Mouse (Mus musculus) kidney, embryonic 15.5 days (tissue): Measurements from ENCODE around the gene Usp18. TPM values are rescaled to one million over a fixed set of nuclear protein-coding genes. Genes with fewer than 3 reads are reported as not detected.

ENCODE experiments used
- ATAC-seq: fragments of 200-750 bp; cut with Nextera tagmentation; replicated peaks from 2 replicates; pipeline ENCODE4 v1.8.0; 2017; ENCODE audit warnings: moderate TSS enrichment; ENCODE audit not compliant: low FRiP score
- H3K27ac ChIP-seq: fragments of 300-500 bp; sonication (generic); 2 replicates; pipeline ENCODE4 v1.5.1; 2015; ENCODE audit warnings: mild to moderate bottlenecking, inconsistent platforms
- H3K27me3 ChIP-seq: fragments of 300-500 bp; sonication (generic); 2 replicates; pipeline ENCODE4 v1.6.1; 2015; ENCODE audit warnings: inconsistent platforms
- H3K36me3 ChIP-seq: fragments of 300-500 bp; sonication (generic); 2 replicates; pipeline ENCODE4 v1.6.1; 2015; ENCODE audit warnings: inconsistent platforms
- H3K4me1 ChIP-seq: fragments of 300-500 bp; sonication (generic); 2 replicates; pipeline ENCODE4 v1.6.1; 2015; ENCODE audit warnings: inconsistent platforms
- H3K4me2 ChIP-seq: fragments of 300-500 bp; sonication (generic); 2 replicates; pipeline ENCODE4 v1.6.1; 2015; ENCODE audit warnings: moderate library complexity, mild to moderate bottlenecking, inconsistent platforms
- H3K4me3 ChIP-seq: fragments of 300-500 bp; sonication (generic); replicated peaks from 2 replicates; pipeline ENCODE4 v1.5.1; 2015; ENCODE audit warnings: mild to moderate bottlenecking, inconsistent platforms
- H3K9ac ChIP-seq: fragments of 300-500 bp; sonication (generic); 2 replicates; pipeline ENCODE4 v1.6.1; 2015; ENCODE audit warnings: mild to moderate bottlenecking, inconsistent platforms
- H3K9me3 ChIP-seq: fragments of 300-500 bp; sonication (generic); replicated peaks from 2 replicates; pipeline ENCODE4 v1.6.1; 2016; ENCODE audit warnings: inconsistent platforms
- WGBS: fragments of 180-500 bp; shearing (Covaris S2); methylation state at CpG from one replicate; pipeline ENCODE4 v1.1.7; 2015; ENCODE audit warnings: mixed read lengths; 5-methylcytosine and 5-hydroxymethylcytosine counted together
- polyA plus RNA-seq: library from polyadenylated mRNA; unstranded; fragments of >200 nt; fragmentation: Nextera tagmentation; extraction: Ambion mirVana; gene quantifications from 2 replicates; pipeline ENCODE4 v1.2.1, GENCODE M21; 2015

The Usp18 gene
- 2.1 and 3.2 TPM in 2 replicates for polyA plus RNA-seq

- Histone ChIP-seq H3K4me2 (peak within 1 kb of the TSS; percentile 70), H3K36me3 (no peaks in the 10 kb centered on the region), H3K9ac (peak within 1 kb of the TSS; percentile 29), H3K9me3 (no peaks in the 10 kb centered on the region), H3K4me1 (peaks cover 20% of the 10 kb centered on the region), H3K27me3 (peaks cover 40% of the 10 kb centered on the region), H3K4me3 (peak within 1 kb of the TSS; percentile 52), H3K27ac (no peak within 1 kb of the TSS)
- 7% methylated on average over 35 of the region's 35 CpGs for WGBS
- peak; percentile 95 for ATAC-seq
These were observed at the start of gene Usp18 for GRCm38 (mm10) chr6:121245127-121246036. Usp18 (plus strand) TSS chr6:121245906.

DNA sequence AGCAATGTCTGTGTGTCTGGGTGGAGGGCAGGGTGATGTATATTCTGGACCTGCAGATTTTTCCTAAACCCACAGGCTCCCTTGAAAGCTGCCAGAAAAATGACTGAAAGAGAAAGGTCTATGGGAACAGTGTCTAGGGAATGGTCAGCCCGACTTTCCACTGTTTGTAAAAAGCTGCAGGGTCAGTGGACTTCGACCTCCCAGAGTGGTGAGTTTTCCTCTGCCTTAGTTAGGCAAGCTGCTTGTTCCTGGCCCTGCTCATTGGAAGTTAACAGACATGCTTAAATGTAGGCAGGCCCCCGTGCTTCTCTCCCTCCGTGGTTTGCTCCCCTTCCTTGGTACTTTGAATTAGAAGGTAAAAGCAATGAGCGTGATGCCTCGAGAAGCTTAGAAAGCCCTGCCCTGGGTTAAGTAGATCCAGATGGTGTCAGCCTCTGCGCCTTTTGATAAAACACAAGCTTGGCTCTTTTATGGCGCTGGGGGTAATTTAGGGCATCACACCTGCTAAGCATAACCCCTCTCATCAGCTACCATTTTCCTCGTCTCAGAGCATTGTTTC, 47.8 kb upstream of the Usp18 start:
- Histone ChIP-seq H3K4me1 (peaks cover 7% of the 10 kb centered on the region), H3K4me3 (no peak overlapping the region), H3K36me3 (peaks cover 34% of the 10 kb centered on the region; the same call in 1 of the 2 replicates), H3K9ac (no peak overlapping the region), H3K27ac (no peak overlapping the region), H3K4me2 (no peak overlapping the region), H3K9me3 (no peaks in the 10 kb centered on the region), H3K27me3 (no peaks in the 10 kb centered on the region)
- WGBS: 32% methylated on average over 9 of the region's 9 CpGs
- no peak for ATAC-seq

DNA sequence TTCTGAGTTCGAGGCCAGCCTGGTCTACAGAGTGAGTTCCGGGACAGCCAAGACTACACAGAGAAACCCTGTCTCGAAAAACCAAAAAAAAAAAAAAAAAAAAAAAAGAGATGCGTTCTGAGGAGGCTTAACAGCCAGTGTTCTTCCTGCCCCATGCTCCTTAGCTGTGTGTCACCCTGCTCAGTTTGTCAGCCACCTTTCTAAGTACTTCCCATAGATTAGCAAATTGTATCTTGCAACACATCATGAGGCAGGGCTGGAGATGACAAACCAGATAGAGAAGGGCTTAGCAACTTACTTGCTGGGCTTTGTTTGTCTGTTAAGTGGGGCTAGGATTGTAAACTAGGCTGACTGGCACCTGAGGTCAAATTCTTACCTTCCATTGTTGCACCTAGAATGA, 45.2 kb upstream of the Usp18 start:
- H3K4me1 ChIP-seq: no peaks in the 10 kb centered on the region
- peaks cover 12% of the 10 kb centered on the region; the same call in 1 of the 2 replicates for H3K36me3 ChIP-seq
- 83% methylated on average over 4 of the region's 4 CpGs for WGBS
- no peak overlapping the region for H3K4me3 ChIP-seq
- no peaks in the 10 kb centered on the region for H3K27me3 ChIP-seq
- H3K9me3 ChIP-seq: no peaks in the 10 kb centered on the region
- no peak overlapping the region for H3K9ac ChIP-seq
- H3K4me2 ChIP-seq: no peak overlapping the region
- no peak overlapping the region for H3K27ac ChIP-seq
- no peak for ATAC-seq

GRCm38 (mm10) chr6:121202026-121202425, 43.7 kb upstream of the Usp18 start:
- H3K9ac ChIP-seq: no peak overlapping the region
- H3K9me3 ChIP-seq: no peaks in the 10 kb centered on the region
- no peak overlapping the region for H3K27ac ChIP-seq
- ATAC-seq: no peak
- no peak overlapping the region for H3K4me2 ChIP-seq
- peaks cover 1% of the 10 kb centered on the region; the same call in 1 of the 2 replicates for H3K36me3 ChIP-seq
- no peaks in the 10 kb centered on the region for H3K27me3 ChIP-seq
- 62% methylated on average over 5 of the region's 5 CpGs for WGBS
- no peak overlapping the region for H3K4me3 ChIP-seq
- no peaks in the 10 kb centered on the region for H3K4me1 ChIP-seq

- Histone ChIP-seq H3K9me3 (no peaks in the 10 kb centered on the region), H3K27me3 (peaks cover 22% of the 10 kb centered on the region), H3K27ac (no peak overlapping the region), H3K36me3 (no peaks in the 10 kb centered on the region), H3K4me1 (peaks cover 15% of the 10 kb centered on the region), H3K9ac (no peak overlapping the region), H3K4me2 (no peak overlapping the region), H3K4me3 (no peak overlapping the region)
- no peak for ATAC-seq
- WGBS: 81% methylated on average over 5 of the region's 5 CpGs
These were observed 39.2 kb upstream of the Usp18 start for GRCm38 (mm10) chr6:121206481-121206880.

DNA sequence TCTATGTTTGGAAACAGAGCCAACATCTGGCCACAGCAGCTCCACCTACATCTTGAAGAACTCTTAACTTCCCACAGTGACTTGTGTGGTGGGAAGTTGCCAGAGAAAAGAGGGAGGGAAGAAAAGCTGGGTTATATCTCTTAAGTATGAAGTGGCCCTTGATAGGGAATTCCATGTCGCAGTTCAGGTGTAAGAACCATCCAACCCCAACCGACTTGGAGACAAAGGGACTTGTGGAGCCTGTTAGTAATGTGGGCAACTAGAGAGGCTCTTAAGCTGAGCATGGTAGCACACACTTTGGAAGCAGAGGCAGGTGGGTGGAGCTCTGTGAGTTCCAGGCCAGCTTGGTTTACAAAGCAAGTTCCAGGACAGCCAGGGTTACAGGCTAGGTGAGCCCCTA, 36.1 kb upstream of the Usp18 start:
- no peak overlapping the region for H3K9ac ChIP-seq
- peaks cover 38% of the 10 kb centered on the region for H3K27me3 ChIP-seq
- H3K4me3 ChIP-seq: no peak overlapping the region
- no peak overlapping the region for H3K4me2 ChIP-seq
- no peaks in the 10 kb centered on the region for H3K9me3 ChIP-seq
- no peak overlapping the region for H3K27ac ChIP-seq
- H3K36me3 ChIP-seq: no peaks in the 10 kb centered on the region
- WGBS: 79% methylated on average over 2 of the region's 2 CpGs
- H3K4me1 ChIP-seq: peaks cover 19% of the 10 kb centered on the region
- ATAC-seq: no peak

GRCm38 (mm10) chr6:121210149-121210925, 35.4 kb upstream of the Usp18 start, which contains the start of gene Tuba8:
Tuba8 (plus strand) TSS chr6:121210696.
- no peaks in the 10 kb centered on the region for H3K9me3 ChIP-seq
- H3K4me1 ChIP-seq: peaks cover 19% of the 10 kb centered on the region
- H3K9ac ChIP-seq: peak within 1 kb of the TSS; percentile 38; the same call in 1 of the 2 replicates
- 3% methylated on average over 30 of the region's 30 CpGs for WGBS
- H3K4me2 ChIP-seq: peak within 1 kb of the TSS; percentile 83
- ATAC-seq: peak; percentile 68
- H3K36me3 ChIP-seq: no peaks in the 10 kb centered on the region
- H3K4me3 ChIP-seq: peak within 1 kb of the TSS; percentile 46
- H3K27me3 ChIP-seq: peaks cover 41% of the 10 kb centered on the region
- H3K27ac ChIP-seq: no peak within 1 kb of the TSS

GRCm38 (mm10) chr6:121210926-121211289, 34.8 kb upstream of the Usp18 start:
- Histone ChIP-seq H3K4me3 (peak overlapping the region; percentile 46), H3K4me1 (peaks cover 19% of the 10 kb centered on the region), H3K36me3 (no peaks in the 10 kb centered on the region), H3K27me3 (peaks cover 41% of the 10 kb centered on the region), H3K27ac (no peak overlapping the region), H3K9me3 (no peaks in the 10 kb centered on the region), H3K9ac (peak overlapping the region; percentile 38; the same call in 1 of the 2 replicates), H3K4me2 (peak overlapping the region; percentile 83)
- WGBS: under 1% methylated on average over 12 of the region's 12 CpGs
- peak; percentile 31; the same call in 1 of the 2 replicates for ATAC-seq

GRCm38 (mm10) chr6:121211743-121212142, 34.0 kb upstream of the Usp18 start:
- no peak overlapping the region for H3K9ac ChIP-seq
- H3K36me3 ChIP-seq: no peaks in the 10 kb centered on the region
- 5% methylated on average over 4 of the region's 5 CpGs for WGBS
- peaks cover 44% of the 10 kb centered on the region for H3K27me3 ChIP-seq
- peak overlapping the region; percentile 46 for H3K4me3 ChIP-seq
- peak overlapping the region; percentile 83 for H3K4me2 ChIP-seq
- no peaks in the 10 kb centered on the region for H3K9me3 ChIP-seq
- peaks cover 19% of the 10 kb centered on the region for H3K4me1 ChIP-seq
- no peak overlapping the region for H3K27ac ChIP-seq
- ATAC-seq: peak; percentile 41

DNA sequence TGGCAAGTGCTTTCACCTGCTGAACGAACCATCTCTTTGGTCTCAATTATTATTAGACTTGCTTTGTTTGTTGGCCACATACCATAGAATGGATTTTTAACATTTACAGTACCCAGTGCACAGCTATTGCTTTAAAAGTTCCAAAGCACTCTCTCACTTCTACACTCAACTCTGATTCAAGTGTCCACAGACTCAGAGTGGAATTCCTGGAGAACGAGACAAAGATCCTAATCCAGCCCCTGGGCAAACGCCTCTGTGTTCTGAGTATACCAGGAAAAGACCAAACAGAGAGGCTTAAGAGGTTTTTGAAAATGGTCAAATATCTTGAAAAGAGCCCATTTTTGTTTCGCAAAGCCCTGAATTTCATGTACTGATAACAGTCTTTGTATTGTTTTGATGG, 32.7 kb upstream of the Usp18 start:
- WGBS: 85% methylated on average over 4 of the region's 4 CpGs
- H3K27ac ChIP-seq: no peak overlapping the region

GRCm38 (mm10) chr6:121214221-121214620, 31.5 kb upstream of the Usp18 start:
- no peak overlapping the region for H3K9ac ChIP-seq
- peaks cover 19% of the 10 kb centered on the region for H3K4me1 ChIP-seq
- no peaks in the 10 kb centered on the region for H3K36me3 ChIP-seq
- 88% methylated on average over 5 of the region's 5 CpGs for WGBS
- no peak overlapping the region for H3K27ac ChIP-seq
- ATAC-seq: no peak
- H3K9me3 ChIP-seq: no peaks in the 10 kb centered on the region
- peaks cover 45% of the 10 kb centered on the region for H3K27me3 ChIP-seq
- H3K4me2 ChIP-seq: no peak overlapping the region
- H3K4me3 ChIP-seq: no peak overlapping the region

More for the DNA sequence above, 32.7 kb upstream of the Usp18 start:
- Histone ChIP-seq H3K27me3 (peaks cover 45% of the 10 kb centered on the region), H3K9me3 (no peaks in the 10 kb centered on the region), H3K4me1 (peaks cover 19% of the 10 kb centered on the region), H3K4me3 (no peak overlapping the region), H3K36me3 (no peaks in the 10 kb centered on the region), H3K4me2 (no peak overlapping the region), H3K9ac (no peak overlapping the region)
- no peak for ATAC-seq
